Mouse (Mus musculus): Measurements from ENCODE around the gene Ube2e1. TPM values are rescaled to one million over a fixed set of nuclear protein-coding genes. Genes with fewer than 3 reads are reported as not detected.

The Ube2e1 gene
- polyA plus RNA-seq, 1 experiment from 2014 or later, result 19.3 TPM

DNA sequence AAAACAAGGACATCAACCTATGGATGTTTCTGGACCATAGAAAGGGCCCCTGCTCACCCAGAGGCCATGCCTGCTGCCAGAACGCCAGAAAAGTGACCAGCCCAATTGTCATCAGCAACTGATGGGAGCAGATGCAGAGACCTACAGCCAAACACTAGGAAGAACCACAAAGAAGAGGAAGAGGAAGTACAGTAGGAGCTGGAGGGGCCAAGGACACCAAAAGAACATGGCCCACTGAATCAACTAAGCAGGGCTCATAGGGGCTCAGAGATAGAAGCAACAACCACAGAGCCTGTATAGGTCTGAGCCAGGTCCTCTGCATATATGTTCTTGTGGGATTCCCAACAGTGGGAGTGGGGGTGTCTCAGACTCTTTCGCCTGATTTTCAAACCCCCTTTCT, 34.2 kb downstream of the Ube2e1 start:
- ATAC-seq (ENCODE audit: insufficient number of reproducible peaks, insufficient read depth, low FRiP score, low read depth), result no peak
- H3K4me1 ChIP-seq (ENCODE audit: control insufficient read depth in 2 of 2, insufficient read depth in 2 of 2, low read length in 2 of 2), result peaks cover 2 to 10% of the 10 kb centered on the region in 2 experiments; a peak in 2 of 4 replicates
- WGBS, result 84% methylated on average over 2 of the region's 2 CpGs

DNA sequence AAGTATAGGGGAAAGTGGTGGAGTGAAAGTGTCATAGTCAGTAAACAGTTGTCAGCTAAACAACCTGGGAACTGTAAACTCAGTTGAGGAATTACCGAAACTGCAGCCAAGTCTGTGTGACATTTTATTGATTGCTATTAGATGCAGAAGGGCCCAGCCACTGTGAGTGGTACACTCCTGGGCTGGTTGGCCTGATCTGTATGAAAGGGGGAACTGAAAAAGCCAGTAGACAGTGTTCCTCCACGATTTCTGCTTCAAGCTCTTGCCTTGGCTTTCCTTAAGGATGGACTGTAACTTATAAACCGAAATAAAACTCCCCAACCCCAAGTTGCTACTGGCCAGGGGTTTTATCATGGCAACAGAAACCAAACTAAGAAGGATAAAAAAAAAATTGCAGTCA, 39.1 kb downstream of the Ube2e1 start:
- no peak overlapping the region for H3K4me3 ChIP-seq (ENCODE audit: control insufficient read depth in 1 of 2, insufficient read depth in 1 of 2, low read depth in 1 of 2, low read length in 2 of 2)
- no peaks in the 10 kb centered on the region for H3K27me3 ChIP-seq (ENCODE audit: control insufficient read depth, insufficient read depth, low read length)
- no peaks in the 10 kb centered on the region for H3K9me3 ChIP-seq (ENCODE audit: control insufficient read depth, low read length)
- no peak overlapping the region for H3K9ac ChIP-seq (ENCODE audit: low read length)
- no peak for ATAC-seq (ENCODE audit: insufficient number of reproducible peaks, insufficient read depth, low FRiP score, low read depth)
- H3K36me3 ChIP-seq (ENCODE audit: control insufficient read depth, insufficient read depth, low read length), result no peaks in the 10 kb centered on the region
- H3K27ac ChIP-seq (replicated peaks in 1 of 2; ENCODE audit: control insufficient read depth in 1 of 2, insufficient read depth in 1 of 2, low read depth in 2 of 2, low read length in 2 of 2), result no peak overlapping the region
- no peak overlapping the region for H3K4me2 ChIP-seq (ENCODE audit: low read length)
- 88% methylated on average over 3 of the region's 3 CpGs for WGBS
- peaks cover 0 to 2% of the 10 kb centered on the region in 2 experiments; a peak in 1 of 4 replicates for H3K4me1 ChIP-seq (ENCODE audit: control insufficient read depth in 2 of 2, insufficient read depth in 2 of 2, low read length in 2 of 2)

More for the DNA sequence above, 34.2 kb downstream of the Ube2e1 start:
- Histone ChIP-seq H3K27me3 (ENCODE audit: control insufficient read depth, insufficient read depth, low read length) (no peaks in the 10 kb centered on the region), H3K4me2 (ENCODE audit: low read length) (no peak overlapping the region), H3K9me3 (ENCODE audit: control insufficient read depth, low read length) (no peaks in the 10 kb centered on the region), H3K36me3 (ENCODE audit: control insufficient read depth, insufficient read depth, low read length) (no peaks in the 10 kb centered on the region), H3K27ac (replicated peaks in 1 of 2; ENCODE audit: control insufficient read depth in 1 of 2, insufficient read depth in 1 of 2, low read depth in 2 of 2, low read length in 2 of 2) (no peak overlapping the region), H3K9ac (ENCODE audit: low read length) (no peak overlapping the region), H3K4me3 (ENCODE audit: control insufficient read depth in 1 of 2, insufficient read depth in 1 of 2, low read depth in 1 of 2, low read length in 2 of 2) (no peak overlapping the region)

DNA sequence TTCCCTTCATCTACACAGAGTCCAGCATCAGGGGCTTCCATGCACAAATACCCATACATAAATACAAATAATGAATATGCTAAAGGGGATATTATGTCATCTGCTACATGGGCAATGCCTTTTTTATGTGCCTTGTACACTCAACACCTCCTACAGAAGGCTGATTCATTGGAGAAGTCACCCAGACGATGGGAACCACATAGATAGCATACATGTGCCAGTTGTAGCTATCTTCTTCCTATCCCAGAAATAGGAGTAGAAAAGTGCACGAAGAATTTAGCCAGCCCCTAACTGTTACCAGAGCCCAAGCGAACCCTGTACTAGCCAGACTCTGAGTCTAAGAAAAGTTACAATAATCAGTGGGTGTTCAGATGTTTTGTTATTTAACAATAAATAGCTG, 39.5 kb downstream of the Ube2e1 start:
- no peak overlapping the region for H3K4me2 ChIP-seq (ENCODE audit: low read length)
- no peaks in the 10 kb centered on the region for H3K36me3 ChIP-seq (ENCODE audit: control insufficient read depth, insufficient read depth, low read length)
- no peaks in the 10 kb centered on the region for H3K9me3 ChIP-seq (ENCODE audit: control insufficient read depth, low read length)
- H3K4me3 ChIP-seq (ENCODE audit: control insufficient read depth in 1 of 2, insufficient read depth in 1 of 2, low read depth in 1 of 2, low read length in 2 of 2), result no peak overlapping the region
- no peak for ATAC-seq (ENCODE audit: insufficient number of reproducible peaks, insufficient read depth, low FRiP score, low read depth)
- peaks cover 3 to 6% of the 10 kb centered on the region in 2 experiments; a peak in 3 of 4 replicates for H3K4me1 ChIP-seq (ENCODE audit: control insufficient read depth in 2 of 2, insufficient read depth in 2 of 2, low read length in 2 of 2)
- no peaks in the 10 kb centered on the region for H3K27me3 ChIP-seq (ENCODE audit: control insufficient read depth, insufficient read depth, low read length)
- 72% methylated on average over 3 of the region's 3 CpGs for WGBS
- H3K9ac ChIP-seq (ENCODE audit: low read length), result no peak overlapping the region
- no peak overlapping the region for H3K27ac ChIP-seq (replicated peaks in 1 of 2; ENCODE audit: control insufficient read depth in 1 of 2, insufficient read depth in 1 of 2, low read depth in 2 of 2, low read length in 2 of 2)

DNA sequence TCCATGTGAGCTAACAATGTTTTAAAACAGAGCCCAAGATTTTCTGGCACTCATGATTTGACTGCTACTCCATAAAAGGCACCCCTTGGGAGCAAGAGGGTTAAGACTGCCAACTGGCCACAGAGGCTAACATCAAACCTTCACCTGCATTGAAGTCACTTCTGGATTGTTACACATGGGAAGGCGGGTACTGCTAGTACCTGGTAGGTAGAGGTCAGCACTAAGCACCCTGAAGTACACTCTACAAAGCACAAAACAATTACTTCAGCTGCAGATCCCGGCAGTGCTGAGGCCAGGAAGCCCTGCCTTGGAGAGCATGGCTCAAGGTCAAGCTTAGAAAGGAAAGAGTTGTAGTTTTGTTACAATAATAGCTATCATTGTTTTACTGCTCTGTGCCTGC, 44.3 kb downstream of the Ube2e1 start:
- no peak for ATAC-seq (ENCODE audit: insufficient number of reproducible peaks, insufficient read depth, low FRiP score, low read depth)
- 57% methylated on average over 2 of the region's 2 CpGs for WGBS

DNA sequence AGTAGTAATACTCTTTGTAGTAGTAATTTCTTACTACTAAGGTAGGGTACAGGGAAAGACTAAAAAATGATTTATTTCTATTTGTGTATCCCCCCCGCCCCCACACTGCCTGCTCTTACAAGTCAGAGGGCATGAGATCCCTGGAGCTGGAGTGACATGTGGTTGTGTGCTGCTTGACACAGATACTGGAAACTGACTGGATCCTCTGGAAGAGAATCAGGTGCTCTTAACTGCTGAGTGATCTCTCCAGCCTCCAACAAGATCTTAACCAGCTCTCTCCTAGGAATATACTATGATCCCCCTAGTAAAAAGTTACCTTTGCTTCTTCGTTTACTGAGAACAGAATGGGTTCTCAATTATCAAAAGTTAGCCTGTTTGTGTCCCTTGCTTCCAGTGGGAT, 45.2 kb downstream of the Ube2e1 start:
- Histone ChIP-seq H3K4me3 (ENCODE audit: control insufficient read depth in 1 of 2, insufficient read depth in 1 of 2, low read depth in 1 of 2, low read length in 2 of 2) (no peak overlapping the region), H3K9me3 (ENCODE audit: control insufficient read depth, low read length) (no peaks in the 10 kb centered on the region), H3K36me3 (ENCODE audit: control insufficient read depth, insufficient read depth, low read length) (peaks cover 23% of the 10 kb centered on the region; the same call in 1 of the 2 replicates), H3K27me3 (ENCODE audit: control insufficient read depth, insufficient read depth, low read length) (no peaks in the 10 kb centered on the region), H3K9ac (ENCODE audit: low read length) (no peak overlapping the region), H3K4me1 (ENCODE audit: control insufficient read depth in 2 of 2, insufficient read depth in 2 of 2, low read length in 2 of 2) (peaks cover 3 to 7% of the 10 kb centered on the region in 2 experiments; a peak in 3 of 4 replicates), H3K4me2 (ENCODE audit: low read length) (no peak overlapping the region), H3K27ac (replicated peaks in 1 of 2; ENCODE audit: control insufficient read depth in 1 of 2, insufficient read depth in 1 of 2, low read depth in 2 of 2, low read length in 2 of 2) (no peak overlapping the region)
- no peak for ATAC-seq (ENCODE audit: insufficient number of reproducible peaks, insufficient read depth, low FRiP score, low read depth)
- WGBS, result 78% methylated on average over 2 of the region's 2 CpGs

More for the DNA sequence above, 44.3 kb downstream of the Ube2e1 start:
- Histone ChIP-seq H3K9ac (ENCODE audit: low read length) (no peak overlapping the region), H3K27ac (replicated peaks in 1 of 2; ENCODE audit: control insufficient read depth in 1 of 2, insufficient read depth in 1 of 2, low read depth in 2 of 2, low read length in 2 of 2) (peak overlapping the region in 1 of 2 experiments; percentile 7; a peak in 2 of 4 replicates), H3K4me1 (ENCODE audit: control insufficient read depth in 2 of 2, insufficient read depth in 2 of 2, low read length in 2 of 2) (peaks cover 3 to 7% of the 10 kb centered on the region in 2 experiments; a peak in 3 of 4 replicates), H3K27me3 (ENCODE audit: control insufficient read depth, insufficient read depth, low read length) (no peaks in the 10 kb centered on the region), H3K4me2 (ENCODE audit: low read length) (no peak overlapping the region), H3K36me3 (ENCODE audit: control insufficient read depth, insufficient read depth, low read length) (peaks cover 14% of the 10 kb centered on the region; the same call in 1 of the 2 replicates), H3K4me3 (ENCODE audit: control insufficient read depth in 1 of 2, insufficient read depth in 1 of 2, low read depth in 1 of 2, low read length in 2 of 2) (no peak overlapping the region), H3K9me3 (ENCODE audit: control insufficient read depth, low read length) (no peaks in the 10 kb centered on the region)

DNA sequence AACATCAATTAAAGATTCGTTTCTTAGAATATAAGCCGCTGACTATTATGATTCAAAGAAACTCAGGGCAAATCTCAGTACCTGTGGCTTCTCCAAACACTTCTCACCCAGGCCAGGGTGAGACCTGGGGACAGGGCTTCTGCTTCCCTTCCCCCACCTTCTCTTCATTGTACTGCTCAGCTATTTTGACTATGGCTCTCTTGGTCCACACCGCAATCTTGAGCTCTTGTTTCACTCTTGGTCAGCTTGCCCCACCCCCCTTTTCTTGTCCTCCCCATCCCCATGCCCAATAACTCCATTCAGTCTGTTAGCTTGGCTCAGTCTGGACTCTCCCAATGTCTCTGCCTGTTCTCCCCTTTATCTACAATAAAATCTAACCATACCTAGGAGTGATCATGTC, 46.2 kb downstream of the Ube2e1 start:
- 94% methylated on average over 3 of the region's 3 CpGs for WGBS
- H3K4me3 ChIP-seq (ENCODE audit: control insufficient read depth in 1 of 2, insufficient read depth in 1 of 2, low read depth in 1 of 2, low read length in 2 of 2), result no peak overlapping the region
- H3K27ac ChIP-seq (replicated peaks in 1 of 2; ENCODE audit: control insufficient read depth in 1 of 2, insufficient read depth in 1 of 2, low read depth in 2 of 2, low read length in 2 of 2), result no peak overlapping the region
- no peak overlapping the region for H3K9ac ChIP-seq (ENCODE audit: low read length)
- H3K27me3 ChIP-seq (ENCODE audit: control insufficient read depth, insufficient read depth, low read length), result no peaks in the 10 kb centered on the region
- H3K4me1 ChIP-seq (ENCODE audit: control insufficient read depth in 2 of 2, insufficient read depth in 2 of 2, low read length in 2 of 2), result peaks cover 3 to 7% of the 10 kb centered on the region in 2 experiments; a peak in 3 of 4 replicates
- no peak overlapping the region for H3K4me2 ChIP-seq (ENCODE audit: low read length)
- no peaks in the 10 kb centered on the region for H3K9me3 ChIP-seq (ENCODE audit: control insufficient read depth, low read length)
- peaks cover 29% of the 10 kb centered on the region for H3K36me3 ChIP-seq (ENCODE audit: control insufficient read depth, insufficient read depth, low read length)
- no peak for ATAC-seq (ENCODE audit: insufficient number of reproducible peaks, insufficient read depth, low FRiP score, low read depth)

DNA sequence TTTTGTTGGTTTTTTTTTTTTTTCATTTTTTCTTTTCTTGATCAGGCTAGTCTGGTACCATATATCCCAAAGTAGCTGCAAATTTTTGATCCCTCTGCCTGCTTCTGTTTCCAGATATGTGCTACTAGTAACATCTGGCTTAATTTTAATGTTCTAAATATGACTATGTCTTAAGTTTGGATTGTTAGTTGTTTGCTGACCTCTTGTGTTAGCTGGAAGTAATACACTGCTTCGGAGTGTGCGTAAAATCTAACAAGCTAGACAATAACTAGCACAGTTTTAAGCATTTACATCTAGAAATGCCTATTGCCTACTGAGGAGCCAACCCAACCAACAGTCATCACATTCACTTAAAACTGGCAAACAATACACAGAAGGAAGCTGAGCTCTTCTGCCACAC, 47.1 kb downstream of the Ube2e1 start:
- Histone ChIP-seq H3K27me3 (ENCODE audit: control insufficient read depth, insufficient read depth, low read length) (no peaks in the 10 kb centered on the region), H3K4me2 (ENCODE audit: low read length) (no peak overlapping the region), H3K27ac (replicated peaks in 1 of 2; ENCODE audit: control insufficient read depth in 1 of 2, insufficient read depth in 1 of 2, low read depth in 2 of 2, low read length in 2 of 2) (no peak overlapping the region), H3K4me3 (ENCODE audit: control insufficient read depth in 1 of 2, insufficient read depth in 1 of 2, low read depth in 1 of 2, low read length in 2 of 2) (no peak overlapping the region), H3K9ac (ENCODE audit: low read length) (no peak overlapping the region), H3K36me3 (ENCODE audit: control insufficient read depth, insufficient read depth, low read length) (peaks cover 38% of the 10 kb centered on the region), H3K9me3 (ENCODE audit: control insufficient read depth, low read length) (no peaks in the 10 kb centered on the region), H3K4me1 (ENCODE audit: control insufficient read depth in 2 of 2, insufficient read depth in 2 of 2, low read length in 2 of 2) (peaks cover 3 to 7% of the 10 kb centered on the region in 2 experiments; a peak in 3 of 4 replicates)
- ATAC-seq (ENCODE audit: insufficient number of reproducible peaks, insufficient read depth, low FRiP score, low read depth), result no peak
- 86% methylated on average over 2 of the region's 2 CpGs for WGBS

DNA sequence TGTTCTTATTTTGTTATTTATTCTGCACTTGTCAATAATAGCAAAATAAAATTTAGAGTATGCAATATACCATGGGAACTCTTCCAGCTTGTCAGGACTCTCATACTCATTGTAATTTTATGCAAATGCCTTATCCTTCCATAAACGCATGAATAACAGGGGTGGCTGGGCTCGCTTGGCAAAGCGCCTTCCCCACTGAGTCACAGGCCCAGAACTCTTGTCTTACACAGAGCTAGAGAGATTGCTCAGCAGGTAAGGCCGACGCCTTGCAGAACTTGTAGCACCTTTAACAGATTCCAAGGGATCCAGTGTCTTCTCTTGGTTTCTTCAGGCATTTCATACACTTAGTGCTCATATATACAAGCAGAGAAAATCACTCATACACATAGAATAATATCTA, 51.3 kb downstream of the Ube2e1 start:
- 86% methylated on average over 5 of the region's 5 CpGs for WGBS
- H3K36me3 ChIP-seq (ENCODE audit: control insufficient read depth, insufficient read depth, low read length), result peaks cover 63% of the 10 kb centered on the region
- no peak overlapping the region for H3K4me3 ChIP-seq (ENCODE audit: control insufficient read depth in 1 of 2, insufficient read depth in 1 of 2, low read depth in 1 of 2, low read length in 2 of 2)

More for the DNA sequence above, 51.3 kb downstream of the Ube2e1 start:
- Histone ChIP-seq H3K27ac (replicated peaks in 1 of 2; ENCODE audit: control insufficient read depth in 1 of 2, insufficient read depth in 1 of 2, low read depth in 2 of 2, low read length in 2 of 2) (no peak overlapping the region), H3K9me3 (ENCODE audit: control insufficient read depth, low read length) (0 out of 2 replicates have a peak, but pooled peaks cover 3% of the 10 kb centered on the region), H3K27me3 (ENCODE audit: control insufficient read depth, insufficient read depth, low read length) (no peaks in the 10 kb centered on the region), H3K9ac (ENCODE audit: low read length) (no peak overlapping the region), H3K4me1 (ENCODE audit: control insufficient read depth in 2 of 2, insufficient read depth in 2 of 2, low read length in 2 of 2) (no peaks in the 10 kb centered on the region), H3K4me2 (ENCODE audit: low read length) (no peak overlapping the region)
- ATAC-seq (ENCODE audit: insufficient number of reproducible peaks, insufficient read depth, low FRiP score, low read depth), result no peak

All from heart, embryonic 14.5 days (tissue).